Mouse (Mus musculus) embryonic facial prominence, embryonic 11.5 days (tissue): ENCODE measurements around the gene Dnajb4. TPM values are rescaled to one million over a fixed set of nuclear protein-coding genes. Genes with fewer than 3 reads are reported as not detected.

Experiments
- ATAC-seq: fragments of 200-750 bp; cut with Nextera tagmentation; replicated peaks from 2 replicates; pipeline ENCODE4 v1.8.0; 2017; ENCODE audit warnings: low read depth; ENCODE audit not compliant: insufficient number of reproducible peaks, low FRiP score, low TSS enrichment
- DNase-seq: peaks from one replicate; pipeline ENCODE4 v3.0.0-alpha.2; 2015; ENCODE audit warnings: low spot score
- H3K27ac ChIP-seq: fragments of 300-500 bp; sonication (generic); replicated peaks from 2 replicates; pipeline ENCODE4 v1.5.1; 2014; ENCODE audit warnings: mild to moderate bottlenecking, low read depth, low read length, control low read depth
- H3K27me3 ChIP-seq: fragments of 300-500 bp; sonication (generic); 2 replicates; pipeline ENCODE4 v1.6.1; 2014; ENCODE audit warnings: mild to moderate bottlenecking, low read length, moderate library complexity, mixed read lengths; ENCODE audit not compliant: control insufficient read depth, insufficient read depth
- H3K36me3 ChIP-seq: fragments of 300-500 bp; sonication (generic); replicated peaks from 2 replicates; pipeline ENCODE4 v1.6.1; 2014; ENCODE audit warnings: low read depth, mild to moderate bottlenecking, low read length, moderate library complexity, mixed read lengths; ENCODE audit not compliant: control insufficient read depth, insufficient read depth
- H3K4me1 ChIP-seq: fragments of 300-500 bp; sonication (generic); 2 replicates; pipeline ENCODE4 v1.6.1; 2014; ENCODE audit warnings: low read length, mixed read lengths; ENCODE audit not compliant: control insufficient read depth, insufficient read depth
- H3K4me2 ChIP-seq: fragments of 300-500 bp; sonication (generic); 2 replicates; pipeline ENCODE4 v1.6.1; 2014; ENCODE audit warnings: low read depth, mild to moderate bottlenecking, control low read depth, low read length, moderate library complexity
- H3K4me3 ChIP-seq: fragments of 300-500 bp; sonication (generic); 2 replicates; pipeline ENCODE4 v1.5.1; 2014; ENCODE audit warnings: low read depth, low read length, control low read depth
- H3K9ac ChIP-seq: fragments of 300-500 bp; sonication (generic); replicated peaks from 2 replicates; pipeline ENCODE4 v1.6.1; 2014; ENCODE audit warnings: mild to moderate bottlenecking, control low read depth, low read length
- H3K9me3 ChIP-seq: fragments of 300-500 bp; sonication (generic); replicated peaks from 2 replicates; pipeline ENCODE4 v1.6.1; 2016; ENCODE audit warnings: mild to moderate bottlenecking, low read length, inconsistent platforms, mixed read lengths; ENCODE audit not compliant: control insufficient read depth
- WGBS: fragments of 180-500 bp; shearing (Covaris S2); extraction: QIAGEN DNeasy Blood & Tissue Kit; methylation state at CpG from one replicate; pipeline ENCODE4 v1.1.7; 2014; 5-methylcytosine and 5-hydroxymethylcytosine counted together
- polyA plus RNA-seq: library from polyadenylated mRNA; unstranded; fragments of >200 nt; fragmentation: Nextera tagmentation; extraction: Ambion mirVana; gene quantifications from 2 replicates; pipeline ENCODE4 v1.2.1, GENCODE M21; 2014

Gene Dnajb4
- polyA plus RNA-seq, 1 experiment from 2014 or later: 32.6 TPM

DNA sequence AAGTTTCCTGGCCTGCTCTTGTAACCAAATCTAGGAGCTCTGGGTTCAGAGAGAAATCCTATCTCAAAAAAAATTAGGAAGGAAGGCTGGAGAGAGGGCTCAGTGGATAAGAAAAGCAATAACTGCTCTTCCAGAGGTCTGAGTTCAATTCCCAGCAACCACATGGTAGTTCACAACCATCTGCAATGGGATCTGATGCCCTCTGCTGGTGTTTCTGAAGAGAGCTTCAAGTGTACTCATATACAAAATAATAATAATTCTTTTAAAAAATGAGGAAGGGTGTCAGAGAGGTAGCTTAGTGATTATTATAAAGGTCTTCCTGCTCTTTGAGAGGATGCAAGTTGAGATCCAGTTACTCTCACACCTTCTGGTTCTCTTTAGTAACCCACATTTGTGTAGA is 14.8 kb upstream of the Dnajb4 start:
- DNase-seq (no peak), ATAC-seq (no peak)
- no peak overlapping the region for H3K27ac ChIP-seq
- no peaks in the 10 kb centered on the region for H3K4me1 ChIP-seq
- no peaks in the 10 kb centered on the region for H3K9me3 ChIP-seq
- peaks cover 25% of the 10 kb centered on the region for H3K36me3 ChIP-seq
- H3K27me3 ChIP-seq: no peaks in the 10 kb centered on the region
- no peak overlapping the region for H3K4me3 ChIP-seq
- no peak overlapping the region for H3K4me2 ChIP-seq
- no peak overlapping the region for H3K9ac ChIP-seq

DNA sequence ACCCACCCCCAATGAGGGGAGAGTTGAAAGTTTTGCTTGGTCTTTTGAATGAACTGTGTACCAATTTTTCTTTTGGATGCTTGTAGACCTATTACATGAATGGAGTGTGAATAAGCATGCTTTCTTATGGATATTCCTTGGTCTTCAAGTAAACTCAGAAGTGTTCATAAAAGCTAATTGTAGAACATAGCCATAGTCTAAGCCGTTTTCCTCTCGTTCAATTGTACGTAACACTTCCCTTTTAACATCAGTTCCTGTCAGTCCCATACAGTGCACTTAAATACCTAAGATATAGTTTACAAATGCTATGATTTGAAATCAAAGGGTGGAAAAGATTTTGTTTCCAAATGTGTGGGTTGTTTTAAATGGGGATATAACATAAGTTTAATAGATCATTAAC is 3.3 kb upstream of the Dnajb4 start:
- H3K9me3 ChIP-seq: no peaks in the 10 kb centered on the region
- no peak overlapping the region for H3K27ac ChIP-seq
- no peak for DNase-seq
- no peak overlapping the region for H3K9ac ChIP-seq
- H3K36me3 ChIP-seq: no peaks in the 10 kb centered on the region; the same call in none of the 2 replicates
- peaks cover 3% of the 10 kb centered on the region; the same call in 1 of the 2 replicates for H3K4me1 ChIP-seq
- no peaks in the 10 kb centered on the region for H3K27me3 ChIP-seq
- H3K4me2 ChIP-seq: 0 out of 2 replicates have a peak overlapping the region, but pooled peaks have one; percentile 78
- ATAC-seq: no peak
- H3K4me3 ChIP-seq: no peak overlapping the region
- WGBS: 70% methylated on average over 3 of the region's 3 CpGs

DNA sequence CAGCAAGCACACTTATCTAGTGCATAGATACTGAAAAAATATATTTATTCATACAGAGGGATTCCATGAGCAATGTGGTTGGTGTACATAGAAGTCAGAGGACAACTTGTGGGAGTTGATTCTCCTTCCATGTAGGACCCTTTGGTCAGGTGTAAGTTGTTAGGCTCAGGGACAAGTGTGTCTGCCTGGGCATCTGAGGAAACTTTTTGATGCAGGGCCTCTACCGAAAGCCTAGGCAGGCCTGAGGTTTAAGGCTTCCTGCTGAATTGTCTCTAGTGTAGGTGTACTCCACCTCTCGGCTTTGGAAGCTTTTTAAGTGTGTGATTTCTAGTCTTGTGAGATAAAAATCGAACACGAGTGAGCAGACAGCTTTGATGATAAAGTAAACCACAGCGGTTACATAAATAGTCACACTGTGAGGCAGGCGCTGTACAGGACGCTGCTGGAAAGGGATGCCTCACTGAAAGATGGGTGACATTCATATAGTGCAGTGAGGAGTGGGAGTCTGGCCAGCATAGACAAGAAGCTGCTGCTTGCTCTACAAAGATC is 1.7 kb upstream of the Dnajb4 start:
- Histone ChIP-seq H3K9ac (peak overlapping the region; percentile 100), H3K27me3 (no peaks in the 10 kb centered on the region), H3K9me3 (no peaks in the 10 kb centered on the region), H3K27ac (no peak overlapping the region), H3K4me3 (peak overlapping the region; percentile 97), H3K4me2 (peak overlapping the region; percentile 78), H3K4me1 (peaks cover 3% of the 10 kb centered on the region; the same call in 1 of the 2 replicates), H3K36me3 (no peaks in the 10 kb centered on the region; the same call in none of the 2 replicates)
- DNase-seq (no peak), ATAC-seq (no peak)
- 45% methylated on average over 7 of the region's 7 CpGs for WGBS

DNA sequence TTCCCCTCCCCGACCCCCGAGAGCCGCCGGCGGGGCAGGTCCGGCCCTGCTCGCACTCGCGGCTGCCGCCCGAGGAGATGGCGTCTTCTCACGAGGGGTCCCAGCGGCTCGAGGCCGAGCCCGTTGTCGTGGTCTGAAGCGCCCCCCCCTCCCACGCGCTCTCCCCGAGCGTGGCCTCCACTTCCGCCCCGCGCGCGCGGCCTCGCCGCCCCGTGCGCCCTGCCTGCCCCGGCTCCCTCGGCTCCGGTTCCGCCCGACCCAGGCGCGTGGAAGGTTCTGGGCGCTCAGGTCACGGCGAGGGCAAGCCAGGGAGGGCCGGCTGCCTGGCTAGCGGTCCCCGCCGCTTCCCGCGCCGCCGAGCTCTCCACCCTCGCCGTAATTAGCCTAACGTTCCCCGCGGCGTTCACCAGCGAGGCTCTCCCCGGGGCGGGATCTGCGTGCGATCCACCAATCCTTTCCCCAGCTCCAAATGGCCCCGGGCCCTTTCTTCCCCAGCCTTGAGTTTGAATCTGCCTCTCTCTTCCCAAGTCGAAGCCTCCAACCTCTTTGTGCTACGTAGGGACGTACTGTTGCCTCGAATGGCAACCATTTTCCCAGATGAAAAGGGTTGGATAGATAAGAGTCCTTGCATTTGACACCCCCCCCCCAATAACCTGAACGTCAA is 758 bp upstream of the Dnajb4 start:
- under 1% methylated on average over 53 of the region's 68 CpGs for WGBS
- DNase-seq (peak; percentile 73), ATAC-seq (peak; percentile 29)
- no peaks in the 10 kb centered on the region for H3K9me3 ChIP-seq
- no peaks in the 10 kb centered on the region; the same call in 1 of the 2 replicates for H3K36me3 ChIP-seq
- H3K27me3 ChIP-seq: no peaks in the 10 kb centered on the region
- peak overlapping the region; percentile 100 for H3K9ac ChIP-seq
- H3K27ac ChIP-seq: peak overlapping the region; percentile 91
- peaks cover 3% of the 10 kb centered on the region; the same call in 1 of the 2 replicates for H3K4me1 ChIP-seq
- peak overlapping the region; percentile 78 for H3K4me2 ChIP-seq
- H3K4me3 ChIP-seq: peak overlapping the region; percentile 97

DNA sequence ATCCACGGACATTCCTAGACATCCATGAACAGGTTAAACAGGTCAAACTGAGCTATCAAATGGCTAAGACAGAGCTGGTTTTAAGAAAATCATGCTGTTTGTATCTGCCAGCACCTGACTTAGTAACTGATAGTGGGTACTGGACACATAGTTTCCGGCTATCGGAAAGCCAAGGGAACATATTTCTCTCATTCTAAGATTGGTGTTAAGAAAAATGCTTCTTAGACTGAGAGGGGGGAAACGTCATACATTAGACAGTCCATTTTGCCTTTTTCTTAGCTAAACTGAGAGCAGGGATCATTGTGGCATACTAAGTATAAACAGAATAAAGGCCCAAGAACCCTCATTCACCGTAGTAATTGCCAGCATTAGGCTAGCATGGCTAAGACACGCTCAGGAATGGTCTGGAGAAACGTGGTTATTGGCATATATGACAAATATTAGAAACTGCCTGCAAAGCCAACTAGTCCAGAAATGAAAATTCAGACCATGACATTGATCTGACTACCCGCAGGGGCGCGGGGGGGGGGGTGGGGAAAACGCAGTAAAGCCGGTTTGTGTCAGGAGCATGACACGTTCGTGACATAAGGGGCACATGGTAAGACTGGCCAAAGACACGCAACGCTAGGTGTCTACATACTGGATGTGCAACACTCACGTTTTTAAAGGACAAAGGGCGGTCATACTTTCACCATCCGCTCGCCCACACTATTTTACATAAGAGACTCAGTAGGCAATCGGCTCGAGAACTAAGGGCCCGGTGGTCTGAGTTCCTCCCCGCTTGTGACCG is 730 bp downstream of the Dnajb4 start:
- Histone ChIP-seq H3K27me3 (no peaks in the 10 kb centered on the region), H3K4me1 (peaks cover 3% of the 10 kb centered on the region; the same call in 1 of the 2 replicates), H3K9ac (peak overlapping the region; percentile 100), H3K4me3 (peak overlapping the region; percentile 97), H3K36me3 (no peaks in the 10 kb centered on the region), H3K4me2 (peak overlapping the region; percentile 48), H3K9me3 (no peaks in the 10 kb centered on the region), H3K27ac (peak overlapping the region; percentile 99)
- ATAC-seq (peak; percentile 27), DNase-seq (peak; percentile 57)
- WGBS: 5% methylated on average over 25 of the region's 25 CpGs

DNA sequence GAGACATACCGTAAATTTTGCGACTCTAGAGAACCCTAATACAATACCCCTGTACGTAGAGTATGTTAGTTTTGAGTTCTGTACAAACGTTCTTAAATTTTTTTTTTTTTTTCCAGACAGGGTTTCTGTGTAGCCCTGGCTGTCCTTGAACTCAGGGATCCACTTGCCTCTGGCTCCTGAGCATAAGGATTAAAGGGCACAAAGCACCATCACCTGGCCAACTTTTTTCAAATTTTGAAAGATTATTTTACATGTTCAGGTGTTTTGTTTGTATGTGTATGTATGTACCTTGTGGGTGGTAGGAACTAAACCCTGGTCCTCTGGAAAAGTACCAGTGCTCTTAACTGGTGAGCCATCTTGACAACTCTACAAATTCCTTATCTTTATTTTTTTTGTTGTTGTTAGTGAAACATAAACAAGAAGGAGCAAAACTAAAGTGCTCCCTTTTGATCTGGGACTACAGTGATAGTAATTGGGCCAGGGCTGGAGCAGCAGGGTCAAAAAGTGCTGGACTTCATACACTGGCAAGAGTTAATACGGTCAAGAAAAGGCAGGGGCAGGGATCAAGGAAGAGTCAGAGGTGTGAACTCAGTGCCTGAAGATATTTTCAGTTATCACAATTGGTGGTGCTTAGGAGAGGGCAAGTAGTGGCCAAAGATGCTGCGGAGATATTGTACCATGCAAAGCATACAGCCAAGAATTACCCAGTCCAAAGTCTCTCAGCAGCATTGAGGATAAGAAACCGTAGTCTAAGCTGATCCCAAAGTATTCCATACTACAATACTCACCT is 1.8 kb downstream of the Dnajb4 start:
- no peaks in the 10 kb centered on the region for H3K27me3 ChIP-seq
- no peaks in the 10 kb centered on the region for H3K36me3 ChIP-seq
- ATAC-seq (no peak), DNase-seq (no peak)
- H3K27ac ChIP-seq: no peak overlapping the region
- H3K9ac ChIP-seq: no peak overlapping the region
- 94% methylated on average over 7 of the region's 7 CpGs for WGBS
- H3K9me3 ChIP-seq: no peaks in the 10 kb centered on the region
- H3K4me2 ChIP-seq: no peak overlapping the region
- no peak overlapping the region for H3K4me3 ChIP-seq
- peaks cover 3% of the 10 kb centered on the region; the same call in 1 of the 2 replicates for H3K4me1 ChIP-seq

DNA sequence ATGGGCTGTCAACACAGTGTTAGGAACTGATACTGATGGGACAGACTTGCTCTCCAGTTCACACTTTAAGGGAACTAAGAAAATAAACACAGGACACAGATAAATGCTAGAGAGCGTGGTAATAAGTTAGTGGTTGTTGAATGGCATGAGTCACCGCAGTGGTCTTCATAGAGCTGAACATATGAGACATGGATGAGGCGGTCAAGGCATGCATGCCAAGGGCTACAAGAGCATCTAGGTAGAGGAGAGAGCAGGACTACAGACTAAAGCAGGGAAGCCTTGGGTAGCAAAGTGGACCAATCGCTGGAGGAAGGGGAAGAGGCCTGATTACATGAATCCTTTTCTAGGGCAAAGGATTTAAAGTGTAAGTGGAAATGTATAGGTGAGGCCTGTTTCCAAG is 2.9 kb downstream of the Dnajb4 start:
- 92% methylated on average over 4 of the region's 4 CpGs for WGBS
- no peak for DNase-seq

More for the DNA sequence above, 2.9 kb downstream of the Dnajb4 start:
- Histone ChIP-seq H3K36me3 (no peaks in the 10 kb centered on the region), H3K27ac (no peak overlapping the region), H3K4me2 (no peak overlapping the region), H3K4me3 (no peak overlapping the region), H3K4me1 (no peaks in the 10 kb centered on the region), H3K9ac (no peak overlapping the region), H3K27me3 (no peaks in the 10 kb centered on the region), H3K9me3 (no peaks in the 10 kb centered on the region)
- ATAC-seq: no peak
